Mouse (Mus musculus) right cerebral cortex, postnatal 36 days (tissue): Measurements from ENCODE around the gene Scd3.
A peak's percentile ranks its signal among the peaks of the same experiment; 100 is the strongest.

Source experiments
- DNase-seq, 2 experiments: peaks; one replicate each; pipeline ENCODE4 v3.0.0; 2022; ENCODE audit warnings: low spot score in 2 of 2, mixed read lengths in 1 of 2

The Scd3 gene

DNA sequence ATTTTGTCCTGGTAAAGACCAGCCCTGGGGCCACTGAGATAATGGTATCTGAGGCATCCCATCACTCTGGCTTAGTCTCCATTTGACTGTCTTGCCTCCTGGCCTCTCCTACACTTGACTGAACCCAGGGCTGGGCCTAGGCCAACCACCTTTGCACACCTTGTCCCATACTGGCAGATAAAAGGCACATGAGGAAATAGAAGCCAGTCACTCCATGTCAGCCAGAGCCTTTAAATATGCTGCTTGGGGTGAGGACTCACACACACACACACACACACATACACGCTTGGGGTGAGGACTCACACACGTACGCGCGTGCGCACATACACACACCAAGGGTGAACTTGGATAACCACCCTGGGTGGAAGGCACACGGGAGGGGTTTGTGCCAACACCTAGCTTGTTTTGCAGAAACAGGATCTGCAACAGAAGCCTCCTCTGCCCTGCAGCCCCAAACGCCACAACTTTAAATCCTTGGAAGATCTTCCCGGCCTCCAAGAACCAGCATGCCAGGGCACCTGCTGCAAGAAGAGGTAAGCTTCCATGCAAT lies at the start of gene Scd3:
Gene Scd3, plus strand, starts transcription at position 255 of the 550 bp plus-strand sequence.
- no peak for DNase-seq

DNA sequence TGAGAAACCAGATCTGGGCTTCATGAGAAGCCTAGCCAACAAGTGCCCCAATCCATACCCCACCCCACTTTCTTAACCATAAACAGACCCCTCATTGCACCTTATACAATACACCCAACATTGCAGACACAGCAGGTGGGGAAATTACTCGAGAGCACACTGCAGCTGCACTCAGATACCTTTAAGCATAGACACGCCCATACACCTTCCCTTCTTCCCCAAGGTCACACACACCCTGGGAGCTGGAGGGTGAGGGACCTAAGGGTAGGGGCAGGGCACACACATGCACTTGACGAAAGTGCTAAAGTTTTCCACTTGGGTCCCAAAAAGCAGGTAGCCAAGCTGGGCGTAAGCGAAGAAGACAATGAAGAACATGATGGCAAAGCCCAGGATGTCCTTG lies 49.3 kb upstream of the Scd3 start:
- no peak for DNase-seq

DNA sequence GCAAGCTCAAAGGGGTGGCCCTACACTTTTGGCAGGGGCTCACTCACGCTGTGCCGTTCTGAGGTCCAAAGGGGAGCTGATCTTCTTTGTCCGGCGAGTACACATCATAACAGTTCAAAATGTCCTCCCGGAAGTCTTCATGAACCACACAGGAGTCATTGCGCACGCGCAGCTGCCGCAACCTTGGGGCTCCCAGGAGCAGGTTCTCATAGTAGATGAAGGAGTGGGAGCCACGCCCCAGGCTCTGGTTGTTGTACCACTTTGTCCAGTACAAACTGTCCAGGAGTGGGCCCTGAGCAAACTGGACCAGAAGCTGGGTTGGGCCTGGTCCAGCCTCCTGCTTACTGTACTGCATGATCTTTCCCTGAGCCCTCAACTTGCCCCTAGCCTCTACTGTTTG lies 46.1 kb upstream of the Scd3 start:
- no peak for DNase-seq

DNA sequence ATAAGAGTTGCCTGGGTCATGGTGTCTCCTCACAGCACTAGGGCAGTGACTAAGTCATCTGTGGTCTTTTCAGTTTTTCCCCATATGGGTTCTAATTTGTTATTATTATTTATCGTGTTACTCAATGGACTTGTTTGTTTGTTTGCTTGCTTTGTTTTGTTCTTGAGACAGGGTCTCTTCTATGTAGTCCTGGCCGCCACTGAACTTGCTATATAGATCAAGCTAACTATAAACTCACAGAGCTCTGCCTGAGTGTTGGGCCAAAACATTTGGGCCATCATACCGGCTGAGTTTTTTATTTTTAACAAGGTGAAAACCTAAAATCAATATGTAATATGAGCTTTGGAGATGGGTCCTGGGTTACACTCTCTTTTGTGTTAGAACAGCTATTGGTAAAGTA lies 43.7 kb upstream of the Scd3 start:
- no peak for DNase-seq

DNA sequence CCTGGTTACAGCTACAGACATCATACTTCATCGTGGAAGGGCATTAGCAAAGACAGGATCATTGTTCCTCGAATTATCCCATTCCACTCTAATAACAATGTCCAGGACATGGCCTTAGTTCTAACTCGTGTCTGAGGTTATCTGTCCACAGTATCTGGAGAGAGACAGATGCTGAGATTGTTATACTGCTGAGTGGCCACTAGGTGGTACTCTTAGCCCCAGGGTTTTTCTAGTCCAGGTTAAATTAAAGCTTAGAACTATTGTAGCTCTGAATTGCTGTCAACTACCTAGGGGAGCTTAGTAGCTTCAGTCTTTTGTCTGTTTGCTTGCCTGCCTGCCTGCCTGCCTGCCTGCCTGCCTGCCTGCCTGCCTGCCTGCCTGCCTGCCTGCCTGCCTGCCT lies 41.6 kb upstream of the Scd3 start:
- no peak for DNase-seq

DNA sequence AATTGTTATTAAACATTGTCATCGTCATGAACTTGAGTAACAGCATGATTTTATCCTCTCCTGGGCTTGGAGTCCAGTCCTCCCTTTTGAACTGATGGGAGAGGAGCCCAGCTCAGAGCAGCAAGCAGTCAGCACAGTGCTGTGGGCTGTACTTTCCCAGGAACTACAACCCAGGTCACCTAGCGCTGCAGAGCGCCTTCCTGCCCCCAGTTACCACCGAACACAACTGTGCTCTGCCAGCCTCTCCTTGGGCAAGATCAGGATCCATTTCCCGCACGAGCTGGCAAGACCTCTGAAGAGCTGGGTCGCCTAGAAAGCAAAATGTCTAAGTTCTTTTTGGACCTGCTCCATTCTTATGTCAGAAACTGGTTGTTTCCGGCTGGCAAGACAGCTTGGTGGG lies 28.2 kb upstream of the Scd3 start:
- no peak for DNase-seq

DNA sequence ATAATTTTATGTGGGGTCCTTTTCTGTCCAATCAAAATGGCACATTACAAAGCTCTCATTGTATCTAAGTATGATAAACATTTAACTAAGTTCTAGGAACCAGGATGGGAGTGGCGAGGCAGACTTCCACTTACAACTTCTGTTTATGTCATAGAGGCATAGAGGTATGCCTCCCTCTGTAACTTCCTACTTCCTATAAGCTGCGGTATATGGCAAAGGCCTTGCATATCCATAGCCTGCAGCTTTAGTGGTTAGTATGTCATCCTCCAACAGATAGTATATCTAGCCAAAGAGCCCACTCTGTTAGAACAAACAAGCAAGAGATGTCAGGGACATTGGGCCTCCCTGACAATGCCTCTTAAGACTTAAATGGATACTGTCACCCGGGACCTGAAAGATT lies 26.3 kb upstream of the Scd3 start:
- DNase-seq: no peak

DNA sequence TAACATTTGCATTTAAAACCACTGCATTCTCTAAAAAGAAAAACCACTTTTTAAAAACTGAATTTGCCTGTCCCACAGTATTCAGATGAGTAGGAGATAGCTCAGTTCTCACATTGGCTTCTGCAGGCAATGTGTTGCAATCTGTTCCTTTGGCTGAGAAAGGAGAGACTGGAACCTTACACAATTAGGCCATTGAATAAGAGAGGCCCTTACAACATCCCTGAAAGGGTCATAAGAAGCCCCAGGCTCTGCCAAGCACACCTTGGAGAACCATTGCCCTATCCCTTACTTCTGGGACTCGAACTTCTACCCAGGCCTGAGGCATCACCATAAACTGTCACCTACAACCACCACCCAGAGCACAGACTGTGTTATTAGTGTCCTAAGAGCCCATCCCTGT lies 22.6 kb upstream of the Scd3 start:
- DNase-seq: no peak

DNA sequence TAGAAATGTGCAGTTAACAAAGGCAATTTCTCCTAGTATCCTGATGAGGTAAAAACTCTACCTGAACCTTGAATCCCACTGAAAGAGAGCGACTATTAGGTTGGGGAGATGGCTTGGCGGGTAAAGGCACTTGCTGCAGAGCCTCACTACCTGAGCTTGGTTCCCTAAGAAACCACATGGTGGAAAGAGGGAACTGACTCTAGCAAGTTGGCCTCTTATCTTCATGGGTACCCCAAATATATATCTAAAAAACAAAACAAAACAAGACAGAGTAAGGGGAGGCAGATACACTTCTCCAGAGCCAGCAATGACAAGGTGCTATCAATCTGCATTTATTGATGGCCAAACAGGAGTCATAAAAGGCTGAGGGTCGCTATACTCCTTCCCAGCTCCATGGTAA lies 19.1 kb upstream of the Scd3 start:
- DNase-seq: no peak

DNA sequence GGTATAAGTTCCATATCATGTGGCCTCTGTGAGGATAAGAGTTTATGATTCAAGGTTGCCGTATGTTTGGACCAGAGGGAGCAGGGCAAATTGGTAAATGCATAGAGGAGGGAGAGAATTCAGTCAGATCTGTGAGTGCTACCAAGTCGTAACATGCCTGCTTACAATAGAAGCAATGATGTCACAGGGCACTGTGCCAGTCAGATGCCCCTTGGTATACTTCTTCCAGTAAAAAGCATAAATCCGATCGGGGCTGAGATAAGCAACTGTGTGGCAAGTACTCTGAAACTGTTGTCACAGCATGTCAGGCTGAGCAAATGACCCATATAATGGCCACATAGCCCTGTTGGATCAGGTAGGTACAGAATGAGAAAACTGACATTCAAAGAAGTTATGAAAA lies 14.0 kb upstream of the Scd3 start:
- no peak for DNase-seq

DNA sequence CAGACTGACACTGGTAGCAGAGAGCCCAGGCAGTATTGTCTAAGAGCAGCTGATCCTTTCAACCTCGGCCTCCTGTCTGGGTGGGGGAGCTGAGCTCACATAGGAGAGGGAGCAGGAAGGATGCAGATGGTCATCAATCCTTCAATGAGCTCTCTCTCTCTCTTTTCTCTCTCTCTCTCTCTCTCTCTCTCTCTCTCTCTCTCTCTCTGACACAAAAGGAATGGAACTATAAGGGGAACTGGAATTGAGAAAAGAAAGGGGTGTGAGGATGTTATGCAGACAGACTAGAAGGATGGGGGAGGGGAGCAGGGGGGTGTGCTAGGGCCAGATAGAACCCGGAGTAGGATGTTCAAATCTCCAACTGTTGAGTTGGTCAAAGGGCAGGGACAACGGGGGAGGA lies 10.7 kb upstream of the Scd3 start, which contains the start of gene Pkd2l1:
Gene Pkd2l1, minus strand, starts transcription at position 101 of the 400 bp plus-strand sequence.
- DNase-seq: no peak

DNA sequence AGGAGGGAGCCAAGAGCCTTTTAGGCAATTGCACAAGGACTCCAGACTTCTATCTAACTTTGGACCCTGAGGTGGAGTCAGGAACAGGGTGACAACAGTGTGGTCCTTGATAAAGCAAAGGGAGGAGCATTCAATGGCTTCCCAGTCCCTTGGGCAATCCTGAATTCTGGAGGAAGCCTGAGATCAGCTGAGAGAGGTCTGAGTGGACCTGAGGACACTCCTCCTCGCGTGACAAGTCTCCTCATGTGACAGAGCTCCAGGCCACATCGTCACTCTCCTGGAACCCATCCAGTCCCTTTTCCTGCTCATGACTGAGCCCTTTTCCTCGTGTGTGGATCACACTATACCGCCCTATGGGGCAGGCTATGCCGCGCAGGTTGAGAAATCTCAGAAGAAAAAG lies 9.2 kb upstream of the Scd3 start:
- no peak for DNase-seq

DNA sequence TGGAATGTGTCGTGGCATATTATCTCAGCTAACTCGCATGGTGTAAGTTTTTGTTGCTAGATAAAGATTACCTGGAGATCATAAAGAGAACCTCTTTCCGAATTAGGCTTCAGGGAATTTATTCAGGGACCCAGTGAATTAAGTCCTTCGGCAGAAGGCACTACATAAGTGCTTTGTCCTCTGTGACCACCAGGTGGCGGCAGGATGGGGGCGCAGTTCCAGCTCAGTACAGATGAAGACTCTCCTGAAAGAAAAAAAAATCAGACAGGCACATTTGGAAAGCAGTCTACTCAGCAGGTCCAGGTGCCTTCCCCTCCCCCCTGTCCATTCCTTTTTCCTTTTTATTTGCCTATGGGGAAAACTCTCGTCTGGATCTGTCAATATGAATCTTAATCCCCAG lies 7.9 kb upstream of the Scd3 start:
- peak; percentile 29 to 53 for DNase-seq

DNA sequence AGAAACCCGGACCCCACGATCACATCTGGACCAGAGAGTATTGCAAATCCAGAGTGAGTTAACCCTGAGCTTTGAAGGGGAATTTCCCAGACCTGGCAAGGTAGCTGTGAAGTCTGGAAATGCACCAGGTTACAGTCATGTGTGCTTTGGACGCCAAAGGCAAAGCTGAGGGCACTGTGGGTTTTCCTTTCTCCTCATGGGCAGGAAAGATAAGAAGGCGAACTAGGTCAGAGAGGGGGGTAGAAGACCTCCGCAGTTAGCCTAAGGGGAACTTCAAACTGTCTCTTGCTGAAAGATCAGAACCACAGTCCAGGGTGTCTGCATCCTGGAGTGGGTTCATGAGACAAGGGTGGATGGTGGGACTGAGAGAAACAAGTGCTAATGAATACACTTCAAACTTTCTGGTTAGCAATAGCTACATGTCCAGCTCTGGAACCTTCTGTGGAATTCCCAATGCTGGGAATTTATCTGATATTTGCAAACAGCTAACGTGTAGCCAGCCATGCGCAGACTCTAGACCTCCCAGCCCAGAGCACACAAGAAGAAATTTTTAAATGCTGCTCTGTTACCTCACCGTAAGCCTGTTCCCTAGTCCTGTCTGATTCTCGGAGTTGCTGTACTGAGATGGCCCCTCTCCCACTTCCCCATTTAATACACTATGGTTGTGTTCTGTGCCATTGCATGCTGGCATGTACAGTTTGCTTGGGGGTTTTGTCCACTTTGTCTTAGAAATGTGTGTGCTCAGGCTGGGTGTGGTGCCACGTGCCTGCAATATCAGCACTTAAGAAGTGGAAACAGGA lies 5.8 kb upstream of the Scd3 start:
- no peak for DNase-seq

DNA sequence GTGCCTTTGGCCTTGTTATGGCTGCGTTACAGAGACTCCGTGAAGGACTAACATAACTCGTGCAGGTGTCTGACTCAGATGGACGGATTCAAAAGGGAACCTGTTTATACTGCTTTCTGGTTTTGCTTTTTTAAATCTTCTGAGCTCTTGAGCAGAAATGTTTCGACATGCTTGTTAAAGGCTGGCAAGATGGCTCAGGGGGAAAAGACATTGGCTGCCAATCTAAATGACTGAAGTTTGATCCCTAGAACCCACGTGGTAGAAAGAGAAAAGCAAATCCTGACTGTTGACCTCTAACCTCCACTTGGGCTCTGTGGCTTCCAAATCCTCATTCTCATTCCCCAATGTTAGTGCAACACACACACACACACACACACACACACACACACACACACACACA lies 4.6 kb upstream of the Scd3 start:
- no peak for DNase-seq

DNA sequence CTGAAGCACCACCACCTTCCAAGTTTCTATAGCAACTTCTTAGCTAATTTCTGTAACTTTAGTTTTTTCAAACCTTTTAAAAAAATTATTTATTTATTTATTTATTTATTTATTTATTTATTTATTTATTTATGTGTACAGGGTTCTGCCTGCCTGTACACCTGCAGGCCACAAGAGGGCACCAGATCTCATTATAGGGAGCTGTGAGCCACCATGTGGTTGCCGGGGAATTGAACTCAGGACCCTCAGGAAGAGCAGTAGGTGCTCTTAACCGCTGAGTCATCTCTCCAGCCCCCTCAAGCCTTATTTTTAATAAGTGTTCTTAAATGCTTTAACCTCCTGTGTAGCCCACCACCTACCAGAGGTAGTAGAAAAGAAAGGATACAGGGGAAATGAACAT lies 4.1 kb upstream of the Scd3 start:
- no peak for DNase-seq

DNA sequence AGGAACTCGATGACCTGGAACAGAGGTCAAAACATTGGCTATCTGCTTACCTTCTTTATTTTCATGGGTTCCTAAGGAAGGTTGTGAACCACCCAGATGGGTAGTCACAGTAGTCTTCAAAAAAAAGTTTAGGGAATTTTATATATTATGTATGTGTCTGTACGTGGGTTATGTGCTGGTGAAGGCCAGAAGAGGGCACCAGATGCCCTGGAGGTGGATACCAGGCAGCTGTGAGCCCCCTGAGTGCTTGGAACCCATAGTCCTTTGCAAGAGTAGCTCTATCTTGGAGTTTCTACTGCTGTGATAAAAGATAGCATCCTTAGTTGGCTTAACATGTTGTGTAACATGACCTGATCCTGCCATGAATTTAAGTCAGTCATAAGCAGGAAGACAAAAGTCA lies 4.0 kb downstream of the Scd3 start:
- no peak for DNase-seq

DNA sequence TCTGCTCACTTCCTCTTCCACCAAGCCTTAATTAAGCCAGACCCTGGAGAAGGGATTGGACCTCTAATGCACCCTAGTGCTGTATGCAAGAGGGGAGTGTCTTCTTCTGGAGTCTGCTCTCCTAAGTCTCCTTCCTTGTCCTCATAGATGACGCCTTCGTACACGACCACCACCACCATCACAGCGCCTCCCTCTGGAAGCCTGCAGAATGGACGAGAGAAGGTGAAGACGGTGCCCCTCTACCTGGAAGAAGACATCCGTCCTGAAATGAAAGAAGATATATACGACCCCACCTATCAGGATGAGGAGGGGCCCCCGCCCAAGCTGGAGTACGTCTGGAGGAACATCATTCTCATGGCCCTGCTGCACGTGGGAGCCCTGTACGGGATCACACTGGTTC lies 12.2 kb downstream of the Scd3 start:
- no peak for DNase-seq

DNA sequence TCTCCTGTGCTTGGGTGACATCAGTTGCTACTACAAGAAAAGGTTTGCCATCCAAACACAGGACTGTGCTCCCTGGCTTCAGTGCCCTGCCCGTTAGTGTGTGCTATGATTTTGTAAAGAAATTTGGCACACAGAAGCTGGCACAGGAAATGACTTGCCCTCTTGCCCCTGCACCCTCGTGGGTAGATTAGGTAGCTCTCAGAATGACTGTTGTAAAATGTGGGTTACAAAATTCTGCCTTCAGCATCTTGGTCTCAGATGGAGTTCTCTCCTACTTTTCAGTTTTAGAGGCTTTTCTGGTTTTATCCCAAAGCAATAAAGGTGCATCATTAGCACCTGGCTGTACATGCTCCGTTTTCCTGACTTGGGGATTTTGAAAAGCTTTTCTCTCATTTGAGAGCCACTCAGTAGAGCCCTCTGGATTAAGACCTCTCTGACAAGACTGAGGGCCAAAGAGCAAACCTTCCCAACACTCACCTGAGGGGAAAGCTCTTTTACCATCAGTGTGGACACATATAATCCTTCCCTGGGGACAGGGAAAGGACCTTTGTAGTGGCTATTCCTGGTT lies 15.0 kb downstream of the Scd3 start:
- no peak for DNase-seq

DNA sequence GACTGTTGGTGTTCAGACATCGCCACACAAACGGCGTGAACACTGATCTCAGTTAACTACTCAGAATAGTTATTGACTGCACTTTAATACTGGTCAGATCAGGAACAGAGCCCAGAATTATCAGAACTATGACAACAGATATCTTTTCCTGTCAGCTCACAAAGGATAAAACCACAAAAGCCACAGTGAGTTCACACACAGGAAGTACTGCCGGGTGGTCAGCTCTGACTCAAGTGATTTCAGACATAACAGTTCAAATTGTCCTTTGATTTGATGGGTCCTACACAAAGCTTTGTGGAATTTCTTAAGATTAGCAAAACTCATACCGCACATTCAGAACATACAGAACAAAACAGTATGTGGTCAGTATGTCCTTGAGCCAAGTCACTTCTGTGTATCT lies 22.7 kb downstream of the Scd3 start:
- no peak for DNase-seq

DNA sequence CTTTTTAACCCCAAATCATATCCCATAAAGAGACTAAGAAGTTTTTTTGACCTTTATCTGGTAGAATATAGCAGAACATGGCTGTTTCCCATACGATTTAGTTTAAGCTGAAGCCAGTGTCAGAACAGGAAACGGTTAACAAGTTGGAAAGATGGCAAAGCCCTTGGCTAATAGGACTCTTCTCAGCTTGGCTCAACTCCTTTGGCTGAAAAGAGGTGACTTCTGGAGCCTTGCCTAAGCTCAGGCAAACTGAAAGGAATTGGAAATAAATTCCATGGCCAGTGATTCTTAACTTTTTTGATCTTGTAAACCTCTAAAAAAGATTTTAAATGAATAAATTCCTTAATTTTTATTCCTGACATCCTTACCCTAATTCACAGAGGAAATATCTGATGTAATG lies 26.7 kb downstream of the Scd3 start:
- no peak for DNase-seq

DNA sequence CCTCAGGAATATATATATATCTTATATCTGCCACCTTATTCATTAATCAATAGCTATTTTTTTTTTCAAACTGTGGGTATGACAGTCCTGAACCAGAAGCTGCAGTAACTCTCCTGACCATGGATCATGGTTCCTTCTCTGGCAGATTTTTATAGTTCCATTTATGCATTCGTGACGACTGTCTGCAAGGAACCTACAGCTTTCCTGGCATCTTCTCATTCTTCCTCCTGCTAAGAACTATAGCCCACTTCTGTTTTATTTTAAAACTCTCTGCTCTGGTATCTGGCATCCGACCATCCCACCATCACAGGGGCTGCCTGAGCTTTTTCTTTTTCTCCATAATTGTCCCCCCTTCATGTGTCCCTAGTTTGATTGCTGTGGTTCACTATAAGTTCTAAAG lies 27.1 kb downstream of the Scd3 start:
- no peak for DNase-seq

DNA sequence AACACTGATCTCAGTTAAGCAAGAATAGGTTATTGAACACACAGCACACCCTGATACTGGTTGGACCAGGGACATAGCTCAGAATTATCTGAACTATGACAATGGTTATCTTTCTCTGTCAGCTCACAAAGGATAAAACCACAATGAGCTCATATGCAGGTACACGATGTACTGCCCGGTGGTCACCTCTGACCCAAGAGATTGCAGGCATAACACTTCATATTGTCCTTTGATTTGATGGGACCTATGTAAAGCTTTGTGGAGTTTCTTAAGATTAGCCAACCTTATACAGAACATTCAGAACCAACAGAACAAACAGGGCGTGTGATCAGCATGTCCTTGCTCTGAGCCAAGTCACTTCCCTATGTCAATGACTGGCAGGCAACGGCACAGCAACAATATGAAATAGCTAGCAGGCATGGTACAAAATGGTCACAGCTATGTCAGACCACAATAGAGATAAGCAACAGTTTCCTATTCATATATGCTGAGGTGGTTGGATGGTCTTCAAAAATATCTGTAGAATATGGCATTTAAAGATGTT lies 28.6 kb downstream of the Scd3 start:
- DNase-seq: no peak
